Mouse (Mus musculus) ES-E14 (cell line): ENCODE measurements around the gene Megf11.

Experiments used
- CHD2 ChIP-seq: IDR thresholded peaks from 2 replicates; pipeline ENCODE4 v1.6.1; 2014; ENCODE audit warnings: mild to moderate bottlenecking, low read depth, low read length, inconsistent platforms
- HCFC1 ChIP-seq: IDR thresholded peaks from 2 replicates; pipeline ENCODE4 v1.6.1; 2012; ENCODE audit warnings: low read length, inconsistent platforms, borderline replicate concordance; ENCODE audit not compliant: insufficient read depth
- MAFK ChIP-seq: IDR thresholded peaks from 2 replicates; pipeline ENCODE4 v1.6.1; 2014; ENCODE audit warnings: mild to moderate bottlenecking, low read depth, low read length, inconsistent platforms; ENCODE audit not compliant: insufficient read depth
- ZC3H11A ChIP-seq: IDR thresholded peaks from 2 replicates; pipeline ENCODE4 v1.6.1; 2012; ENCODE audit warnings: low read depth, mild to moderate bottlenecking, inconsistent platforms, low read length, borderline replicate concordance
- ZNF384 ChIP-seq: IDR thresholded peaks from 2 replicates; pipeline ENCODE4 v1.6.1; 2012; ENCODE audit warnings: low read depth, low read length, inconsistent platforms

- no peak for TF ChIP-seq ZNF384
- TF ChIP-seq ZC3H11A: no peak
- no peak for TF ChIP-seq CHD2
- no peak for TF ChIP-seq HCFC1
- no peak for TF ChIP-seq MAFK
These were observed 80.7 kb downstream of the Megf11 start for GRCm38 (mm10) chr9:64466090-64466489.
